Mouse (Mus musculus) liver, adult 2 months (tissue): ENCODE measurements at regions not wholly inside any gene's neighbourhood (a gene's known extent, or its start where the extent isn't known, plus 50 kb on each side); places are given as distances from the start of the nearest gene placed in this dataset.

Experiments
- CTCF ChIP-seq: fragments of 200-500 bp; IDR thresholded peaks from 2 replicates; pipeline ENCODE4 v1.5.1; 2011; ENCODE audit warnings: low read depth, low read length, control low read depth
- POLR2A ChIP-seq: fragments of 200-500 bp; IDR thresholded peaks from 2 replicates; pipeline ENCODE4 v1.6.1; 2011; ENCODE audit warnings: low read length, control low read depth; ENCODE audit not compliant: insufficient read depth; ENCODE audit errors: extremely low read depth

GRCm38 (mm10) chr2:148344193-148344592 lies 51.0 kb upstream of the Sstr4 start:
- TF ChIP-seq POLR2A = no peak
- TF ChIP-seq CTCF = no peak
